Mouse (Mus musculus) spleen, adult 2 months (tissue): ENCODE data around the gene Ube4b.

Source experiments
- CTCF ChIP-seq: fragments of 200-500 bp; IDR thresholded peaks from 2 replicates; pipeline ENCODE4 v1.5.1; 2011; ENCODE audit warnings: mild to moderate bottlenecking, inconsistent platforms; ENCODE audit not compliant: insufficient read depth, insufficient read length, insufficient replicate concordance; ENCODE audit errors: extremely low read depth
- POLR2A ChIP-seq: fragments of 200-500 bp; IDR thresholded peaks from 2 replicates; pipeline ENCODE4 v1.6.1; 2011; ENCODE audit warnings: low read depth, low read length, inconsistent platforms

DNA sequence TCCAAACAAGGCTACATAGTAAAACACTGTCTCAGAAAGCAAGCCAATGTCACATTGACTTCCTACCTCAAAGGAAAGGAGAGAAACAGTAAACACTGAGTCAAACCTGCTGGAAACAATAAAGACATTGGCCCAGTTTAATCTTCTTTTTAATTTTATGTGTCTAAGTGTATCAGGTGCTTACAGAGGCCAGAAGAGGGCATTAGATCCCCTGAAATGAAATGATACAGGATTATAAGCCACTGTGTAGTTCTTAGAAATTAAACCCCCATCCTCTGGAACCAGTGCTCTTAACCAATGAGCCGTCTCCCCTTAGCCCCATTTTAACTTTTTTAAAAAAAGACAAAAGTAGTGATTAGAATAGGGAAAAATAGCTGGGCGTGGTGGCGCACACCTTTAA lies 12.3 kb downstream of the Ube4b start:
- TF ChIP-seq CTCF, result no peak
- no peak for TF ChIP-seq POLR2A
